Mouse (Mus musculus) adrenal gland, postnatal 14 days (tissue): Measurements from ENCODE around the gene Rasgrp3. TPM values are rescaled to one million over a fixed set of nuclear protein-coding genes. Genes with fewer than 3 reads are reported as not detected.
"Not testable (repeated sequence)": the region's sequence is repeated elsewhere in the genome, so short reads cannot be mapped to it uniquely, and the experiment has no call there.

Experiments used
- DNase-seq: peaks from one replicate; pipeline ENCODE4 v3.0.0; 2021; ENCODE audit warnings: mixed read lengths
- long read RNA-seq, 2 experiments: library from polyadenylated mRNA; stranded (forward); transcript quantifications; one replicate each; pipeline ENCODE4 v2.0.0; 2021
- total RNA-seq: library from RNA; stranded (reverse); gene quantifications from 2 replicates; pipeline ENCODE4 v1.2.3, GENCODE M21; 2021

The Rasgrp3 gene
- 23.3 and 30.3 TPM in 2 replicates for total RNA-seq
- long read RNA-seq, experiment 1, full-length matches to known transcripts, result 1 of 3 reads
- long read RNA-seq, experiment 1, partial matches to known transcripts, result 0 of 3 reads
- long read RNA-seq, experiment 1, other reads (novel, unspliced or antisense), result 2 of 3 reads
- long read RNA-seq, experiment 2, full-length matches to known transcripts, result 1 of 4 reads
- long read RNA-seq, experiment 2, partial matches to known transcripts, result 0 of 4 reads
- long read RNA-seq, experiment 2, other reads (novel, unspliced or antisense), result 3 of 4 reads

DNA sequence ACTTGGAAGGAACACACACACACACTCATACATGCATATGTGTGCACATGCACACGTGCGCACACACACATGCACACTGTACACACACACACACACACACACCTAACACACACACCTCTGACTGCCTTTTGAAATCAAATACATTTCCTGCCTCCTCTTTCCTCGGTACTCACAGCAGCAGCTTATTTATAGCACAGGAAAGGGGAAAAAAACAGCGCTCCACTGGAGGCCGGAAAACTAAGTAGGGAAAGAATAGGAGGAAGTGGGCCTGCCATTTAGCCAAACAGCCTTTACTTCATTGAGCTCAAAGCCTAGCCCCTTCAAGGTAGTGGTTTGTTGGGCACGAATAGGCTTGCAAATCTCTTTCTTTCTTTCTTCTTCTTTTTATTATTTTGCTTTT lies at the start of gene Rasgrp3:
TSS of gene Rasgrp3 (plus strand) at position 298 of the 400 bp plus-strand sequence.
- DNase-seq, result peak; percentile 16

DNA sequence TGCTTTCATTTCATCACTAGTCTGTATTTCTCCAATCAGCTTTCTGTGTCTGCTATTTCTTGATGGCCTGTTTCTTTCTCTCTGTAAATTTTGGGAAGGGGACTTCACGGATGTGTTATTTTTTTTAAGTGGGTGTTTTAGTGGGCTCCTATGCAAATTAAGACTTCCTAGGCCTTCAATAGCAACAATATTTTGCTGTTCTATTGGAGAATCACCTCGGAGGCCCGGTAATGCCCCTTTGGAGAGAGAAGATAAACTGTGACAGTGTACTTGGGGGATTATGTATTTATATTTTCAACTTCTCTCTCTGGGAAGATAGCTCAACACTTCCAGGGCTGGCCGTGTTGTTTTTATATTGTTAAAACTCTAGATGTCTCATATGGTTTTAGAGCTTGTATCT lies 47.3 kb upstream of the Rasgrp3 start:
- DNase-seq, result no peak

DNA sequence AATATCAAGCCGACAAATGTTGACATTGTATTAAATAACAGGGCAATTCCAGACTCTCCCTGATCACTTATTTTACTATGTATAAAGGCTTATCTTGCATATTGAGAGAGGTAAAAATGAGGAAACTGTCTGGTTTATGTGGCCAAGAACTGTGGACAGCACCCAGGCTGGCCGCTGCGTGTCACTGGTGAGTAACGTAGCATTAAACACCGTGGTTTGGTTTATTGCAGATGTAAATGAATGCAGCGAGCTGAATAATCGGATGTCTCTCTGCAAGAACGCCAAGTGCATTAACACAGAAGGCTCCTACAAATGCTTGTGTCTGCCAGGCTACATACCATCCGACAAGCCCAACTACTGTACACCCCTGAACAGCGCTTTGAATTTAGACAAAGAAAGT lies 45.6 kb upstream of the Rasgrp3 start:
- no peak for DNase-seq

DNA sequence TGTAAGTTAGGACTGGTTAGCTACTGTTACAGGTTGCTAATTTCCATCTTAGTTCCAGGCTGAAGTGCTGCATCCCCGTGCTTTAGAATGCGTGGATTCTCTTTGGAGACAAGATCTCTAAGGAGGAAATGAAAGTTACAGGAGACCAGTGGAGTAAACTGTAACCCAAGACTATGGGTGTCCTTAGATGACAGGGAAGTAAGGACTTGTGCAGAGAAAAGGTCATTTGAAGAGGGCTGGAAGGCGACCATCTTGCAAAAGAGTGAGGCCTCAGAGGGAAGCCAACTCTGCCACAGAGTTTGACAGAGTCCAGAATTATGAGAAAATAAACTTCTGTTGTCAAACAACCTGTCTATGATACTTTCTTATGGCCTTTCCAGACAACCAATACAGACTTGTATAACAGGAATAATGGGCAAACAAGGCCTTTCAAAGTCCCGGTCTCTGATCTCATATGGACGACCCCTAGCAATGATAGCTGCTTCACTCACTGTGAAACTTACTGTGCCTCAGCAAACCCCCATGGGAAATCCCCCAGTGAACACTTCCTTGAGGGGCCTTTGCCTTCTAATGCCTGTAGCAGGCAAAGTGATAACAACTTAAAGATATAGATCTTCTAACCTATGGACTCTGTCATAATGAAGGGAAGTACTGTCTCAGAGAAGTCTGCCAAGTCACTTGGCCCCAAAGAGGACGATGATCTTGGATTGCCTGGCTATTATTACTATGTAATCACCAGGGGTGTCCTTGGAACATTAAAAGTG lies 44.1 kb upstream of the Rasgrp3 start:
- no peak for DNase-seq

DNA sequence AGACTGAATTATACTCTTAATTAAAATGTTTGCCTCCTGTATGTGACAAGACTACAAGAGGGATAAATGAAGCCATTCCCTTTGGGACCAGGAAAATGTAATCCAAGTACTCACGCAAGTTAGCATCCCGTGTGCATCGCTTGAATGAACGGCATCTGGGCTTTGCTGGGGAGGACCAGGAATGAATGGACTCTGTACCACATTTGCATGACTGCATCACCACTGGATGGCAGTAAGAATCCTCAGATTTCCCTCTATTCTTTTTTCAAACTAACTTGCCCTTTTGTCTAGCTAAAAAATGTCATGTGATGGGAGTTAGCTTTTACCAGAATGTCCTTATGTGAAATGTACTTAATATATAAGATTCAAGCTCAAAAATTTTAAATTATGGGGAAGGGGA lies 29.3 kb upstream of the Rasgrp3 start:
- no peak for DNase-seq

DNA sequence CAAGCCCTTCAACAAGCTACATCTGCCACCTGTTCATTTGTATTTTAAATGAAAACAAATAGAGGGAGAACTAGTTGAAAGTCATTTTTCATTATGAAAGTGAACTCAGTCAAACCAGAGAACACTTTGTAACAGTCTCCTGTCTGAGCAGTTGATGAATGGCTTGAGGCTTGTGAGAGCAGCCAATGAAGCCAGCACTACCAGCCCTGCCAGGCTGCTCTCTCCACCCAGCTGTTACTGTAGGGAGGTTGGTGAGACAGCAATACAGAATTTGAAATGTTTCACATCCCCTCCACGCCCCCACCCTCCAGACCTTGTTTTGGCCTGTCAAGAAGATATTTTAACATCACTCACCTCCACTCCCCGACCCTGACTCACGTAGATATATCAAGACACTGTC lies 18.8 kb upstream of the Rasgrp3 start:
- DNase-seq, result no peak

DNA sequence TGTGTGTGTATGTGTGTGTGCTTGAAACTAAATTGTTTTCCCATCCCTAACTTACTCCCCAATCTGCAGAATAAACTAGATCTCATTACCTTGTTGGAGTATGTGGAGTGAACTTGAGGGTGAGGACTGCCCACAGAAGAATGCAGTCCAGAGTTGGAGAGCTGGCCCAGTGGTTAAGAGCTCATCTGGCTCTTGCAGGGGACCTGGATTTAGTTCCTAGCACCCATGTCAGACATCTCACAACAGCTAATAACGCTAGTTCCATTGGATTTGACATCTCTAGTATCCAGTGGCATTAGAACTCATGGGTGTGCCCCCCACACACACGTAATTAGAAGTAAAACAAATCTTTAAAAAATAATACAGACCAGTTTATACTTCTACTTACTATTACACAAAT lies 1.5 kb upstream of the Rasgrp3 start:
- no peak for DNase-seq

DNA sequence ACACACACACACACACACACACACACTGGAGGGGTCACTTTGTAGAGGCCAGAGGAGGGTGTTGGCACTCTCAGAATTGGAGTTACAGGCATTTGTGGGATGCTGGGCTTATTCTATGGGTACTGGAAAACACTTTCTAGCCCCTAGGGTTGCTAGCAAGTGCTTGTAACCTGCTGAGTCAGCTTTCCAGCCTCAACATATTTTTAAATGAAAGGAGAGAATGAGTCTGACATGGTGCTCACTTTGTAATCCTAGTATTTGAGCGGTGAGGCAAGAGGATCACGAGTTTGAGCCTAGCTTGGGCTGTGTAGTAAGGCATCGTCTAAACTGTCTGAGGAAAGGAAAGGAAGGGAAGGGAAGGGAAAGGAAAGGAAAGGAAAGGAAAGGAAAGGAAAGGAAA lies 825 bp upstream of the Rasgrp3 start:
- DNase-seq, result no peak

DNA sequence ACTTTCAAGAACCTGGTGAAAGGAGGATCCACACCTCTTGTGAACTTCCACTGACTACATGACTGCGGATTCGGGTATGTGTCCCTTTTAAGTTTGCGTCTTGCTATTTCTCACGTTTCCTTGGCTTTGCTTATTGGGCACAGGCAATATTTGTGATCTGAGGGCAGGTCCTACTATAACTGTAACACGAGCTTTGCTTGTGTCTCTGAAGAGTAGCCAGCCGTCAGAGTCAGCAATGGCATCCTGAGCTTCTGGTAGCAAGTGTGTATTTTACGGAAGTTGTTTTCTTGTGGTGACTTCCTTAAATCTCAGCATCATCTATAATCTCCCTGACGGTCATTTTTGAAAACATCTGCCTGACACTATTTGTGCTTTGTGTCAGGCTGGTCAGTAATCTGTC lies 399 bp downstream of the Rasgrp3 start:
- no peak for DNase-seq

DNA sequence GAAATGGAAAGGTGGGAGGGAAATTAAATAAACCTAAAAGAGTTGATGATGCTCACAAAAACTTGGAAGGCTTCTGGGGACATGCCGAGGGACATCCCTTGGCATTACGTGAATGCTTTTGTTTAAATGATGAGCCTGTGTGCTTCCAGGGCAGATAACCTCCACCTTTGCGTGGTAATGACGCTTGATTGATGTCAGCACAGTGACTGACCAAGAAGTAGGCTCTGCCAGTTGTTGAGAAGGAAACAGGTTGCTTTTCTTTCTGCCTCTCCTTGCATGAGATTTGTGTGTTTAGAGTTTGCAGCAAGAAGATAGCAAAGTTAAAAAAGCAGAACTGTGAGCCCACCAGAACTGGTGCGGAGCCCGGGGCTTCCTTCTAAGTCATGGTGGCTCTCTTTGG lies 1.1 kb downstream of the Rasgrp3 start:
- no peak for DNase-seq

DNA sequence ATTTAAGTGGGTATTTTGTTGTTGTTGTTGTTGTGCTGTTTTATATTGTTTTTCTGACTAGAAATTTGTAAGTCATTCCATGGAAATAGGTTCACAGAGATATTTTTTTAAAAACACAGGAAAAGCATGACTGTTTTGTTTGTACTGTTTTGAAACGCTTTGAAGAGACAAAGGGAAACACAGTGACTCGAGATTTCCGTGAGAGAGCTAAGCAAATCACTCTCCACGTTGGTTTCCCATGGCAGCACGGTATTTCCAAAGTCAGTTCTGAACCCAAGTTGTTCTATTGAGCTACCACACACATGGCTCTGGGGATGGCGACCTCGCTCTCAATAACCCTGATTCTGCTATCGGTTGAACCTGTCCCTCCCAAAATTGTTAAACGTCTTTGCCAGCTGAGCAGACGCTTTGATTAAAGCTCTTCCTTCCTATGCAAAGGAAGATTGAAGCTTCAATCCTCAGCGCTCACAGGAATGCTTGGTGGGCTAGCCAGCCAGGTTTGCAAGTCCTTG lies 1.6 kb downstream of the Rasgrp3 start:
- DNase-seq, result no peak

DNA sequence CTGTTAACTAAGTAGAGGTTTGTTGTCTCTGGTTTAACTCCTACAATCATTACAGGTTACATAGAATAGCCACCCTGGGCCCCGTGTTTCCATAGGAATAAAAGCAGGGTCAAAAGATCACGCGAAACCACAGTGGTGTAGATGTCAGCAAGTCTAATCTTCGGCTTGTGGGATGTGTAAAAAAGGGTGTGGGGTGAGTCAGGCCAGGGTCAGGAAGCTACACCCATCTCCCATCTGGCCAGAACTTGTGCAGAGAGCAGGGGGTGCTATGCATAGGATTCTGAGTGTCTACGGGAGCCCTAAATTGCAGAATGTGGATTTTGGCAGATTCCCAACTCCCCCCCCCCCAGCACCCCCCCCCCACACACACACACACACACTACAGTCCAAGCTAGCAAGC lies 2.5 kb downstream of the Rasgrp3 start:
- DNase-seq, result no peak

DNA sequence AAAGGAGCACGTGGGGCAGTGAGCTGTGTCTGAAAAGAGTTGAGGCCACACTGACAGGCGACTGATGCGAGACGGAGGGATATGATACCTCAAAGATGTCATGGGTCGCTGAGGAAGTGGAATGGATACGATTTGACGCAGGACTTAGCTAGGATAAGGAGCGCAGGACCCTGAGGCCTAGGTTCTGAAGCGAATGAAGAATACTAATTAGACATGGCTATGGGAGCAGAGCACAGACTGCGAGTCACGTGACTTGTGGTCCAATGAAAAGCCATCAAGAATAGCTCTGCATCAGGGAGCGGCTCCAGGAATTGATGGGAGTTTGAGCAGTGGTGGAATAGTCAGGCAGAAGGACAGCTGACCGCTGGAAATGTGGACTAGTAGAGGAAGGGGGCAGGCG lies 3.4 kb downstream of the Rasgrp3 start:
- no peak for DNase-seq

DNA sequence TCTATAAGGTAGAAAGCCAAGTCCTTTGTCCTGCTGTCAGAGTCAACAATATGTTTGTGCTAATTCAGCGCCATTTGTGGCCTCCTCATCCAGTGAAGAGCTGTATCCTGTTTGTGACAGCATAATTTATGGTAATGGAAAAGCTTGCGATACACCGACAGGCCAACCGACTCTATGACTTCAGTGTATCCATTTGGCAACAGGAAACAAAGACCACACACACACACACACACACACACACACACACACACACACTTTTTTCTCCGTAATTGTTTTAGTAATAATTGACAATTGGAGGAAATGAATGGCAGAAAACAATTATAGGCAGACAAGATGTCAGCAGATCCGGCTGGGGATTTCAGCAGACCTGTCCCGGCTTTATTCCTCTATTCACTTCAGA lies 4.9 kb downstream of the Rasgrp3 start:
- DNase-seq, result no peak

DNA sequence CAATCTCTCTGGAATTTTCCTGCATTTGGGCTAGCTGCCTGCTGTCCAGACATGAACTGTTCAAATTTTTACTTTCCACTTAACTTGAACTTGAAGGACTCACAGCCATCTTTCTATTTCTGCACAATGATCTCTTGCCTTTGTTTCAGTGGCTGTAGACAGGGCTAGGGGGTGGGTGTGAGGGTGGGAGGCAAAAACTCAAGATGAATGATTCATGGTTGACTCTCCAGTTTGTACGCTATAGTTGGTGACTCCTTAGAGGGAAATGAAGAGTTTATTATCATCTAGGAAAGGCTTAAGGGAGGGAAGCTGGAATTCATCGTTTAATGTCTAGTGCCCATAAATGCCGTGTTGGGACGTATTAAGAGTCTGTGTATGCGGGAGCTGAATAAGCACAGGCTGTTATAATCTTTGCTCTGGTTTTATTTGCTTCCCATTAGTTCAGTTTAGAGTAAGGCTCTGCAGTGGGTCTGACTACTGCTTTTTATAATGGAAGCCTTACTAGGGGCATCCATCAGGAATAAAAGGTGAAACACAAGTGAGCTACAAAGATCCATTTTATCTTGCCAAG lies 5.6 kb downstream of the Rasgrp3 start:
- no peak for DNase-seq

DNA sequence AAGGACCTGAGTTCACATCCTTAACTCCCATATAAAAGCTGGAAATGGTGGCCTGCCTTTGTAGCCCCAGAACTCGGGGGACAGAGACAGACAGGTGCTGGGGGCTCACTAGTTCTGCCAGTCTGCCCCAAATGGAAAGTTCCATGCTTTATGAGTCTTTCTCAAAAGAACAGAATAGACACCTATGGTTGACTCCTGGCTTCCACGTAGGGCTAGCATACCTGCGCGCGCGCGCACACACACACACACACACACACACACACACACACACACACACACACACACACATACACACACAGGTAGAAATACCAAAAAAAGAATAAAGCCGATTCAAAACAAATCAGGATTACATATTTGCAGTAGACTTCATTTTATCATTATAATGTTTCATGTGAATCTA lies 6.7 kb downstream of the Rasgrp3 start:
- no peak for DNase-seq

DNA sequence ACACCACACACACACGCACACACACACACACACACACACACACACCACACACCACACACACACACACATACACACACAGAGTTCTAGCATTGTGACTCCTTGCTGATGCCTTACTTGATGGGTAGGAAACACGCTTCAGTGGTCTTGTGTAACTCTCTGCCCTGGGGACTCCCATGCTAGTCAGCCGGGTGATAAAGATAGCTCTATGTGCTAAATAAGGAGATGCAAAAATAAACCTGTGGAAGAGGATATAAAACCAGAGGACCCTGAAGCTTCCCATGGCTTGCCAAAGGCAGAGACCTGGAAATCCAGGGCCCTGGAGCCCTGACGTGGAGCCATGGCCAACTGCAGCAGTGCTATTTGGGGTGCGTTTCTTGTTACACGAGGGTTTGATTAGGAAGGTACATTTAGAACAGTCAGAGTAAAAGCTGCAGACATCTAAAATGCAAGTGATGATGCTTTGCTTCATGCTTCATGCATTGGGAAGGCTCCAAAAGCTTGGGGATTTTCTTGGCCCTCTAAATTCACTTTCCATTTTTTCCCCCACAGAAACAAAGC lies 7.4 kb downstream of the Rasgrp3 start:
- no peak for DNase-seq

DNA sequence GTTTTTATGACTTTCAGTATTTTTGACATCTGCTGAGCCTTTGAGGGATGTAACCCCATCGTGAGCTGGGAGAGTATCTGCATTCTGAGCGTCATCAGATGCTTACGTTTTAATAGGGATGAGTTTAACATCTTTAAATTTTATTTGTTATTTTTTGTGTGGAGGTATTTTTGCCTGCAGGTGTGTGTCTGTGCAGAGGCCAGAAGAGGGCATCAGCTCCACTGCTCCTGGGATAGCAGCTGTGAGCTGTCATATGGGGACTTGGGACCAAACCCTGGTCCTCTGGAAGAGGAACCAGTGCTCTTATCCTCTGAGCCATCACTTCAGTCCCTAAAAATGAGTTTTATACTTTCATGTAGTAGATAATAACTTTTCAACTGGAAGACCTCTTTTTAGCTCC lies 12.6 kb downstream of the Rasgrp3 start:
- DNase-seq, result no peak

DNA sequence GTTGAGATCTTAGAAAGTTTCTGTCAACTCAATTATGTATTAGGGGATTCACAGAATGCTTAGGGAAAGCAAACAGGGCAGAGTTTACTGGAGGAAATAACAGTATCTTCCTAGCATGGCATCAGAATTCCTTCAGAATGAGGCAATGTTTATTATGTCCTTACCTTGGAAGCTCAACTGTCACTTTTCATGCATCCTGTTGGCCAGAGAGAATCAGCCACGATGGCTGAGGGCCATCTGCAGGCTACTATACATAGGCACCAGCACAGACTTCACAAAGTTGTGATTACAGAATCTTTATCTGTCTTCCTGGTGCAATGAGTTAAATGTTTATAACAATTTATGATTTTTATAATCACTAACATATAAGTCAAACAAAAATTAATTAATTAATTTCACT lies 13.3 kb downstream of the Rasgrp3 start:
- DNase-seq, result no peak

DNA sequence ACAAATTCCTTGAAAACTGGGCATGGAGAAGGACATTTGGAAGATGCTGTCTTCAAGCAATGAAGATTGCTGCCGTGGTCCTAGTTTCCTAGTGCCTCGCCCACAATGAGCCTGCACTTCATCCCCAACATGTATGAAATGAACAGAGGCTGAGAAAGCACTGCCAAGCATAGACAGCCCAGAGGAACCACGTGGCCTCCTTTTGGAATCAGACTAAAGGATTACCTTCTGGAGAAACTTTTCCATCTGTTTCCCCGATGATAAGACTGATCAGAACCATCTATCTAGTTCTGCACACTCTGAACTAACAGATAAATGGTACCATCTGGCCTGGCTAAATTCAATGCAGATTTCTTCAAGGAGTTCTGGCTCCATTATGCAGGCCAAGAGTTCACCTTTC lies 16.6 kb downstream of the Rasgrp3 start:
- no peak for DNase-seq

DNA sequence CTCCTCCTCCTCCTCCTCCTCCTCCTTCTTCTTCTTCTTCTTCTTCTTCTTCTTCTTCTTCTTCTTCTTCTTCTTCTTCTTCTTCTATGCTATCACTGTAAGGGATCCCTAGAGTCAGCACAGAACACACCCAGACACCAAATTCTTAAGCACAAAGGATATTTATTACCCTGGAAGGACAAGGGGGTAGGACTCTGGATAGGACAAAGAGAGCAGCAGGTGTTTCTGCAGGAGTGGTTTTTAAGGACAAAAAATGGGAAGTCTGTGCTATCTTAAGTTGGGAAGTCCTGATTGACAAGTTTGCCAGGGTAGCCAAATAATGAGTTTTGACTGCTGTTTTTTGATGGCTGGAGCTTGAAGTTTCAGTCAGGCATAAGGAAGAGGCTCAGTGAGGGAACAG lies 17.9 kb downstream of the Rasgrp3 start:
- no peak for DNase-seq

DNA sequence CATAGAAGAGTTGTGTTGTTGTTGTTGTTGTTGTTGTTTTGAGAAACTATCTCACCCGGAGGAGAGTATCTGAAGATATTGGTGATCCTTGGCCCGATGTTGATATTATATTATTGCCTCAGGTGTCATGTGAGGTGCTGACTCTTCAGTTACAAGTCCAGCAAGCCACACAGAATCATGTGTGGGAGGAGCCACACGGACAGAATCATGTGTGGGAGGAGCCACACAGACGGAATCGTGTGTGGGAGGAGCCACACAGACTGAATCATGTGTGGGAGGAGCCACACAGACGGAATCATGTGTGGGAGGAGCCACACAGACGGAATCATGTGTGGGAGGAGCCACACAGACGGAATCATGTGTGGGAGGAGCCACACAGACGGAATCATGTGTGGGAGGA lies 20.4 kb downstream of the Rasgrp3 start:
- not testable (repeated sequence) for DNase-seq

DNA sequence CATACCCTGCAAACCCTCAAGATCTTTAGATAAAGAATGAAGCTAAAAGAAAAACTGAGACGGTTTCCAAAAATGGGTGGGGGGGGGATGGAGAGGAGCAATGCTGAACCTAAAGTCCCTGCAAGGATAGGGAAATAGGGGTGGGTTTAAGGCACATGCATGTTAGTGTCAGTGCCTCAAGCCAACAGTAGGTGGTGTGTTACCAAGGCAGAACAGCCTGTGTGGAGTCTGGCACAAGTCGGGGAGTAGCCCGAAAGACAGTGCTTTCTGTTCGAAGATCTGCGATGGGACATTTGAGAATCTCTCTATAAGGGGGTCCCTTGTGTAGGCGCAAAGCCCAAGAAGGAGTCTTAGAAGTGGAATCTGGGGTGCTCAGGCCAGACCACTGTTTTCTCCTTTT lies 24.9 kb downstream of the Rasgrp3 start:
- DNase-seq, result no peak
